Mouse (Mus musculus) C2C12 (cell line): ENCODE results near the gene Slc4a3. TPM values are rescaled to one million over a fixed set of nuclear protein-coding genes. Genes with fewer than 3 reads are reported as not detected.

Experiments used
- H3K27me3 ChIP-seq: one replicate; pipeline ENCODE4 v1.6.1; 2011; ENCODE audit not compliant: control insufficient read depth, insufficient read depth, insufficient read length
- H3K36me3 ChIP-seq: one replicate; pipeline ENCODE4 v1.6.1; 2011; ENCODE audit not compliant: control insufficient read depth, insufficient read depth
- H3K4me3 ChIP-seq: one replicate; pipeline ENCODE4 v1.5.1; 2011; ENCODE audit warnings: mild to moderate bottlenecking, control low read depth; ENCODE audit not compliant: poor library complexity, insufficient read depth, severe bottlenecking
- H3K79me2 ChIP-seq: one replicate; pipeline ENCODE4 v1.6.1; 2011; ENCODE audit not compliant: control insufficient read depth, insufficient read depth
- H3K79me3 ChIP-seq: one replicate; pipeline ENCODE4 v1.6.1; 2011; ENCODE audit warnings: low read depth, control low read depth
- H3ac ChIP-seq: one replicate; pipeline ENCODE3; 2011; ENCODE audit warnings: low read depth; ENCODE audit not compliant: control insufficient read depth, insufficient read length
- CEBPB ChIP-seq: IDR thresholded peaks from one replicate; pipeline ENCODE4 v1.6.1; 2011; ENCODE audit warnings: low read depth, mild to moderate bottlenecking, control low read depth, moderate library complexity
- CTCF ChIP-seq: IDR thresholded peaks from one replicate; pipeline ENCODE4 v1.5.1; 2011; ENCODE audit not compliant: control insufficient read depth, insufficient read depth, insufficient read length
- FOSL1 ChIP-seq: IDR thresholded peaks from one replicate; pipeline ENCODE4 v1.8.0; 2011; ENCODE audit warnings: mild to moderate bottlenecking, low read length; ENCODE audit not compliant: poor library complexity, insufficient read depth, severe bottlenecking
- MAX ChIP-seq: IDR thresholded peaks from one replicate; pipeline ENCODE4 v1.6.1; 2011; ENCODE audit warnings: mild to moderate bottlenecking, control low read depth
- MYOD1 ChIP-seq: IDR thresholded peaks from one replicate; pipeline ENCODE4 v1.6.1; 2011; ENCODE audit warnings: low read depth; ENCODE audit not compliant: control insufficient read depth, insufficient read length
- MYOG ChIP-seq: IDR thresholded peaks from one replicate; pipeline ENCODE4 v1.6.1; 2011; ENCODE audit not compliant: control insufficient read depth, insufficient read length; ENCODE audit errors: extremely low read depth
- USF1 ChIP-seq: IDR thresholded peaks from one replicate; pipeline ENCODE4 v1.6.1; 2011; ENCODE audit warnings: low read depth, mild to moderate bottlenecking, control low read depth, moderate library complexity
- polyA plus RNA-seq: library from polyadenylated mRNA; unstranded; fragments of >200 nt; fragmentation: generic; extraction: Trizol; gene quantifications from one replicate; pipeline ENCODE4 v1.2.1, GENCODE M21; 2012; ENCODE audit warnings: missing spikeins

Gene Slc4a3
- polyA plus RNA-seq, 1 experiment: 3.1 TPM

GRCm38 (mm10) chr1:75555680-75556079, 9.6 kb downstream of the Slc4a3 start:
- Histone ChIP-seq H3K4me3 (no peak overlapping the region), H3K36me3 (no peaks in the 10 kb centered on the region), H3K79me3 (no peaks in the 10 kb centered on the region), H3ac (no peak overlapping the region), H3K27me3 (no peaks in the 10 kb centered on the region), H3K79me2 (no peaks in the 10 kb centered on the region)
- TF ChIP-seq CTCF (no peak), MAX (no peak), CEBPB (no peak), MYOD1 (no peak), MYOG (no peak), USF1 (no peak), FOSL1 (no peak)

- H3K27me3 ChIP-seq: no peaks in the 10 kb centered on the region
- no peaks in the 10 kb centered on the region for H3K79me2 ChIP-seq
- no peaks in the 10 kb centered on the region for H3K36me3 ChIP-seq
- TF ChIP-seq CTCF (no peak), MAX (no peak), FOSL1 (no peak), USF1 (no peak), MYOG (no peak), CEBPB (no peak), MYOD1 (no peak)
- no peak overlapping the region for H3ac ChIP-seq
- H3K4me3 ChIP-seq: no peak overlapping the region
- H3K79me3 ChIP-seq: no peaks in the 10 kb centered on the region
Observed at GRCm38 (mm10) chr1:75556143-75556781, 10.2 kb downstream of the Slc4a3 start.

DNA sequence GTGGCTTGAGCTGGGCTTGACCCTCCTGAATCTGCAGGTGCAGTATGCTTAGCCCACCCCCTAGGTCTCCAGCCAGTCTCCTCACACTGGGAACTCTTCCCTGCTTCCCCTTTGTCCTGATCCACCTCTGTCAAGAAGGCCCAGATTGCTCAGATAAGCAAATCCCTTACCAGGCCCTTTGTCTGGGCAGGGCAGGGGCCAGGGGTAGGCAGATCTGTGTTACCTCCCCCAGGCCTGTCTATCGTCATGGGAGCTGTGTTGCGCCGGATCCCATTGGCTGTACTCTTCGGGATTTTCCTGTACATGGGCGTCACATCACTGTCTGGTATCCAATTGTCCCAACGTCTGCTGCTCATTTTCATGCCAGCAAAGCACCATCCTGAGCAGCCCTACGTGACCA, 11.0 kb downstream of the Slc4a3 start:
- TF ChIP-seq MAX (no peak), USF1 (no peak), FOSL1 (no peak), CTCF (no peak), MYOG (no peak), CEBPB (no peak), MYOD1 (no peak)
- no peaks in the 10 kb centered on the region for H3K79me2 ChIP-seq
- no peaks in the 10 kb centered on the region for H3K79me3 ChIP-seq
- no peaks in the 10 kb centered on the region for H3K36me3 ChIP-seq
- no peak overlapping the region for H3ac ChIP-seq
- no peak overlapping the region for H3K4me3 ChIP-seq
- no peaks in the 10 kb centered on the region for H3K27me3 ChIP-seq

GRCm38 (mm10) chr1:75558388-75559178, 12.5 kb downstream of the Slc4a3 start:
- H3K27me3 ChIP-seq: no peaks in the 10 kb centered on the region

GRCm38 (mm10) chr1:75559212-75559925, 13.3 kb downstream of the Slc4a3 start:
- Histone ChIP-seq H3K79me3 (no peaks in the 10 kb centered on the region), H3K36me3 (no peaks in the 10 kb centered on the region), H3K4me3 (no peak overlapping the region), H3ac (no peak overlapping the region), H3K79me2 (no peaks in the 10 kb centered on the region), H3K27me3 (peaks cover 5% of the 10 kb centered on the region)
- TF ChIP-seq FOSL1 (no peak), MAX (peak; percentile 37), USF1 (no peak), MYOG (no peak), CEBPB (peak; percentile 67), CTCF (peak; percentile 98)

More at GRCm38 (mm10) chr1:75558388-75559178, 12.5 kb downstream of the Slc4a3 start:
- no peaks in the 10 kb centered on the region for H3K36me3 ChIP-seq
- H3K79me3 ChIP-seq: no peaks in the 10 kb centered on the region
- TF ChIP-seq CTCF (no peak), MYOD1 (no peak), MAX (no peak), MYOG (no peak)
- H3K4me3 ChIP-seq: no peak overlapping the region
- no peak overlapping the region for H3ac ChIP-seq
- no peaks in the 10 kb centered on the region for H3K79me2 ChIP-seq
